Mouse (Mus musculus) ovary, adult 10 weeks (tissue): Measurements from ENCODE around the gene Birc3. TPM values are rescaled to one million over a fixed set of nuclear protein-coding genes. Genes with fewer than 3 reads are reported as not detected.

Source experiments
- polyA plus RNA-seq: library from polyadenylated mRNA; stranded (reverse); fragments of 350-450 nt; fragmentation: Illumina TruSeq; extraction: RNeasy Lipid Tissue Mini Kit (QIAGEN cat#74804); gene quantifications from one replicate; pipeline ENCODE4 v1.2.3, GENCODE M21; 2014

Birc3 gene
- polyA plus RNA-seq = 33.0 TPM

GRCm38 (mm10) chr9:7872775-7873439, at the start of gene Birc3:
Gene Birc3 (minus strand): TSS chr9:7873186.

GRCm38 (mm10) chr9:7836905-7837805, 35.8 kb downstream of the Birc3 start, which contains the start of gene Birc2:
Gene Birc2 (minus strand): TSS chr9:7837064.

Other genes starting within 250 kb of the Birc3 start
- not detected for gene Mmp20, start 245.0 kb downstream of the Birc3 start, polyA plus RNA-seq
- not detected for gene Mmp7, start 181.1 kb downstream of the Birc3 start, polyA plus RNA-seq
- gene Tmem123, start 109.1 kb downstream of the Birc3 start, polyA plus RNA-seq = 508 TPM
- gene Birc2, start 36.1 kb downstream of the Birc3 start, polyA plus RNA-seq = 124 TPM
- 142 TPM for gene Yap1, start 131.4 kb upstream of the Birc3 start, polyA plus RNA-seq
- gene Cfap300, start 169.6 kb upstream of the Birc3 start, polyA plus RNA-seq = 29.3 TPM